Mouse (Mus musculus) midbrain, postnatal 0 days (tissue): ENCODE results near the gene D10Jhu81e. TPM values are rescaled to one million over a fixed set of nuclear protein-coding genes. Genes with fewer than 3 reads are reported as not detected.
"Not testable (repeated sequence)": the region's sequence is repeated elsewhere in the genome, so short reads cannot be mapped to it uniquely, and the experiment has no call there.

Experiments
- ATAC-seq: fragments of 200-750 bp; cut with Nextera tagmentation; 2 replicates; pipeline ENCODE4 v1.8.0; 2017; ENCODE audit warnings: moderate number of reproducible peaks, mild to moderate bottlenecking, moderate TSS enrichment, moderate library complexity; ENCODE audit not compliant: low FRiP score
- DNase-seq: peaks from one replicate; pipeline ENCODE4 v3.0.0-alpha.2; 2015; ENCODE audit warnings: low spot score
- H3K27ac ChIP-seq: fragments of 300-500 bp; sonication (generic); 2 replicates; pipeline ENCODE4 v1.5.1; 2014; ENCODE audit warnings: low read depth, mild to moderate bottlenecking, low read length, mixed read lengths
- H3K27me3 ChIP-seq: fragments of 300-500 bp; sonication (generic); 2 replicates; pipeline ENCODE4 v1.6.1; 2014; ENCODE audit warnings: low read length, control low read depth, mixed read lengths; ENCODE audit not compliant: insufficient read depth
- H3K36me3 ChIP-seq: fragments of 300-500 bp; sonication (generic); 2 replicates; pipeline ENCODE4 v1.6.1; 2014; ENCODE audit warnings: low read length, control low read depth, mixed read lengths; ENCODE audit not compliant: insufficient read depth
- H3K4me1 ChIP-seq: fragments of 300-500 bp; sonication (generic); 2 replicates; pipeline ENCODE4 v1.6.1; 2014; ENCODE audit warnings: mild to moderate bottlenecking, control low read depth, antibody characterized with exemption, low read length, mixed read lengths; ENCODE audit not compliant: insufficient read depth
- H3K4me2 ChIP-seq: fragments of 300-500 bp; sonication (generic); 2 replicates; pipeline ENCODE4 v1.6.1; 2014; ENCODE audit warnings: low read depth, mild to moderate bottlenecking, low read length, mixed read lengths; ENCODE audit not compliant: poor library complexity, severe bottlenecking
- H3K4me3 ChIP-seq: fragments of 300-500 bp; sonication (generic); 2 replicates; pipeline ENCODE4 v1.5.1; 2014; ENCODE audit warnings: low read depth, mild to moderate bottlenecking, low read length, moderate library complexity
- H3K9ac ChIP-seq: fragments of 300-500 bp; sonication (generic); replicated peaks from 2 replicates; pipeline ENCODE4 v1.6.1; 2014; ENCODE audit warnings: mild to moderate bottlenecking, low read length, moderate library complexity, mixed read lengths; ENCODE audit not compliant: poor library complexity, severe bottlenecking
- H3K9me3 ChIP-seq: fragments of 300-500 bp; sonication (generic); 2 replicates; pipeline ENCODE4 v1.6.1; 2016; ENCODE audit warnings: low read length, control low read depth
- CTCF ChIP-seq: IDR thresholded peaks from 2 replicates; pipeline ENCODE4 v1.5.1; 2016; ENCODE audit warnings: antibody characterized with exemption, mild to moderate bottlenecking
- WGBS: fragments of 180-500 bp; shearing (Covaris S2); extraction: QIAGEN DNeasy Blood & Tissue Kit; methylation state at CpG from one replicate; pipeline ENCODE4 v1.1.7; 2014; 5-methylcytosine and 5-hydroxymethylcytosine counted together
- polyA plus RNA-seq: library from polyadenylated mRNA; unstranded; fragments of >200 nt; fragmentation: Nextera tagmentation; extraction: Ambion mirVana; gene quantifications from 2 replicates; pipeline ENCODE4 v1.2.1, GENCODE M21; 2015
- total RNA-seq: library from RNA; depleted of rRNA; stranded (reverse); fragments of >200 nt; gene quantifications from 2 replicates; pipeline ENCODE4 v1.2.3, GENCODE M21; 2014; rRNA removed

D10Jhu81e gene
- total and polyA plus RNA-seq, 2 experiments from 2014 or later, result 24.1 to 119 TPM

GRCm38 (mm10) chr10:78126311-78126710 lies 43.3 kb downstream of the D10Jhu81e start:
- Histone ChIP-seq H3K27ac (no peak overlapping the region), H3K4me1 (no peaks in the 10 kb centered on the region), H3K9me3 (no peaks in the 10 kb centered on the region), H3K9ac (no peak overlapping the region), H3K4me3 (no peak overlapping the region), H3K4me2 (no peak overlapping the region), H3K27me3 (no peaks in the 10 kb centered on the region), H3K36me3 (no peaks in the 10 kb centered on the region)
- ATAC-seq (no peak), DNase-seq (no peak)
- TF ChIP-seq CTCF, result no peak
- 94% methylated on average over 5 of the region's 5 CpGs for WGBS

GRCm38 (mm10) chr10:78125061-78125460 lies 44.5 kb downstream of the D10Jhu81e start:
- WGBS, result 90% methylated on average over 8 of the region's 8 CpGs
- H3K9ac ChIP-seq, result not testable (repeated sequence)

DNA sequence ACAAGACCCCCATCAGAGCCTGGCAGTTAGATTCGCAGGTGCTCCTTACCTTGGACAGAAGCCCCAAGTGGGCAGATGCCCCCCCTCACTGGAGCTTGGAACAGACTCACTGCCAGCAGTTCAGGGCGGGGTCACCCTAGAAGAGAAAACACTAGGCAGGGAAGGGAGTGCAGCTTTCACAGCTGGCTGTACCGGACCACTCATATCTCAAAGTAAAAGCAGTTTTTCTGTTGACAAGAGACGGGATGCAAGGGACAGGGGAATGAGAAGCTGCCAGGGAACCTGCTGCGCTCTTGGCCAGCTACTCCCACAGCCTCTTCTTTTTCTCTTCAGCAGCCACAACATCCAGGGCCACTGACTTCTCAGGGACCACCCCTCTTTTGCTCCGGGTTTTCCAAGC lies 45.4 kb downstream of the D10Jhu81e start:
- not testable (repeated sequence) for H3K9me3 ChIP-seq, H3K4me3 ChIP-seq, H3K27me3 ChIP-seq, H3K27ac ChIP-seq, ATAC-seq, H3K9ac ChIP-seq, H3K36me3 ChIP-seq, H3K4me2 ChIP-seq, DNase-seq, H3K4me1 ChIP-seq
- 77% methylated on average over 6 of the region's 6 CpGs for WGBS

More at GRCm38 (mm10) chr10:78125061-78125460, 44.5 kb downstream of the D10Jhu81e start:
- not testable (repeated sequence) for H3K9me3 ChIP-seq, H3K4me1 ChIP-seq, H3K4me2 ChIP-seq, DNase-seq, ATAC-seq, H3K36me3 ChIP-seq, H3K4me3 ChIP-seq, H3K27ac ChIP-seq, H3K27me3 ChIP-seq

DNA sequence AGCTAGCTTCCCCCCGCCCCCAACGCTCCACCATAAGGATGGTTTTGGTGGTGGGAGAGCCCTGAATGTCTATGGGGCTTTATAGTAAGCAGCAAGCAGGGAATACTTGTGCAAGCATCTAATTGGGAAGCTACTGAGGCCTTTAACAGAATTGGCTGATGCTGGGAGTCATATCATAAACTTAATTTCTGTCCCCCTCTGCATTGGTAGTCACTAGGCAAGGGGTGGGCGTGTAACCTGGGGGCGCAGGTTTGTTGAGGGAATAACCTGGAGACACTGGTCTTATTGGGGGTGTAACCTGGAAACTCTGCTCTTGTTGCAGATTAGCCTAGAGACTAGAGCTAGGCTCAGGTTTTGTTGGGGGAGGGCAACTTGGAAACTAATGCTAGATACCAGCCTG lies 50.2 kb downstream of the D10Jhu81e start:
- DNase-seq (no peak), ATAC-seq (no peak)
- Histone ChIP-seq H3K9me3 (no peaks in the 10 kb centered on the region), H3K9ac (no peak overlapping the region), H3K27ac (no peak overlapping the region), H3K27me3 (no peaks in the 10 kb centered on the region), H3K4me1 (no peaks in the 10 kb centered on the region), H3K4me2 (no peak overlapping the region), H3K4me3 (no peak overlapping the region), H3K36me3 (no peaks in the 10 kb centered on the region)
- no peak for TF ChIP-seq CTCF
- WGBS, result 95% methylated on average over 4 of the region's 4 CpGs

DNA sequence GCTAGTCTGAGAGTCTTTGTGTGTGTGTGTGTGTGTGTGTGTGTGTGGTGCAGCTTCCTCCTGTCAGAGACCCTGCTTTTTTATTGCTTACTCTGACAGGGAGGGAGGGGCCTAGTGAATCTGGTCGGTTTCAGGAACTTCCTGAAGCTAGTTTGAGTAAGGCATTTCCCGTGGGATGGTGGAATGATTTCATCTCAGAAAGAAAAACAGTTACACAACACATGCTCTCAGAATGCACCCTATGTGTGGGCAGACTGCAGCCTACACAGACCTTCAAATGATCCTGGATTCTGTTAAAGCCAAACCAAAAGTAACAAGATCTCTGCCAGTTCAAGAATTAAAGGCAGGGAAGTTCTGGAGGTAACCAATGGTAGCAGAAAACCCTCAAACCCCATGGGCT lies 54.4 kb downstream of the D10Jhu81e start:
- Histone ChIP-seq H3K4me2 (no peak overlapping the region), H3K27me3 (no peaks in the 10 kb centered on the region), H3K9me3 (no peaks in the 10 kb centered on the region), H3K4me3 (no peak overlapping the region), H3K4me1 (no peaks in the 10 kb centered on the region), H3K9ac (no peak overlapping the region), H3K27ac (no peak overlapping the region), H3K36me3 (no peaks in the 10 kb centered on the region)
- 79% methylated on average over 2 of the region's 2 CpGs for WGBS
- ATAC-seq (no peak), DNase-seq (no peak)
- no peak for TF ChIP-seq CTCF

DNA sequence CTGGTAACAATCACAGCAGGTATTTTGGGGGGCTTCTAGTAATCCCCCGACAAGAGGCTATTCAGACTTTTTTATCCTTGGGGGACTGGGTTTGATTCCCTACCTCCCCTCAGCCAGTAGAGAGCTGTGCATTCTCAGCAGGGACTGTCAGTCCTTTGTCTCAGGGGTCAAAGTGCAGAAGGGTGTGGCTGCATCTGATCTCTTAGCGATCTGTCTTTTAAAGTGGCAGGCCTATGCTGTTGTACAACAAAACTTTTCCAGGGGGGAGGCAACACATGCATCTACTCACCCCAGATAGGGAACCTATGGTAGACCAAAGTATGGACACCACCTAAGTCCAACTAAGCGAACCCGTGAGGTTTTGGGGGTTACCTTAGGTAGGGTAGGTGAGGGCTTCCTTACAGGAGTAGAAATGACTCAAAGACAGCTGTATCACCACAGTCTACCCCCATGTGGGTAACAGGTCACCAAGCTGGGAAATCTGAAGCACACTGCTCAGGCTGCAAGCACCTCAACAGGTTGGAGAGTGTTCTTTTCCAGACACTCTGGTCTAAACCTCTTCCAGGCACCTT lies 55.0 kb downstream of the D10Jhu81e start:
- ATAC-seq, result no peak
- WGBS, result 53% methylated on average over 4 of the region's 4 CpGs
- H3K9ac ChIP-seq, result no peak overlapping the region

More for the DNA sequence above, 55.0 kb downstream of the D10Jhu81e start:
- H3K4me2 ChIP-seq, result no peak overlapping the region
- H3K27ac ChIP-seq, result no peak overlapping the region
- H3K36me3 ChIP-seq, result no peaks in the 10 kb centered on the region
- no peak for DNase-seq
- no peaks in the 10 kb centered on the region for H3K27me3 ChIP-seq
- H3K4me3 ChIP-seq, result no peak overlapping the region
- TF ChIP-seq CTCF, result no peak
- H3K9me3 ChIP-seq, result no peaks in the 10 kb centered on the region
- no peaks in the 10 kb centered on the region for H3K4me1 ChIP-seq

Other genes with a start within 250 kb of the D10Jhu81e start
- gene Trpm2, start 199.2 kb downstream of the D10Jhu81e start, total RNA-seq, result 7.3 and 12.5 TPM in 2 replicates
- 5.6 and 8.0 TPM in 2 replicates for gene Trpm2, start 199.2 kb downstream of the D10Jhu81e start, polyA plus RNA-seq
- 60.0 and 61.7 TPM in 2 replicates for gene 1810043G02Rik, start 191.3 kb downstream of the D10Jhu81e start, total RNA-seq
- gene 1810043G02Rik, start 191.3 kb downstream of the D10Jhu81e start, polyA plus RNA-seq, result 66.2 and 72.6 TPM in 2 replicates
- 165 and 166 TPM in 2 replicates for gene Pfkl, start 159.7 kb downstream of the D10Jhu81e start, total RNA-seq
- 98.5 and 104 TPM in 2 replicates for gene Pfkl, start 159.7 kb downstream of the D10Jhu81e start, polyA plus RNA-seq
- not detected in 2 replicates for gene Dnmt3l, start 127.8 kb downstream of the D10Jhu81e start, total RNA-seq
- gene Dnmt3l, start 127.8 kb downstream of the D10Jhu81e start, polyA plus RNA-seq, result not detected in 2 replicates
- gene Aire, start 126.2 kb downstream of the D10Jhu81e start, total RNA-seq, result 0.16 and 0.33 TPM in 2 replicates
- gene Aire, start 126.2 kb downstream of the D10Jhu81e start, polyA plus RNA-seq, result 0.20 and 0.31 TPM in 2 replicates
- gene Icosl, start 100.5 kb downstream of the D10Jhu81e start, total RNA-seq, result 1.7 and 1.8 TPM in 2 replicates
- 0.76 and 0.85 TPM in 2 replicates for gene Icosl, start 100.5 kb downstream of the D10Jhu81e start, polyA plus RNA-seq
- 21.9 and 24.5 TPM in 2 replicates for gene Pwp2, start 15.4 kb upstream of the D10Jhu81e start, total RNA-seq
- gene Pwp2, start 15.4 kb upstream of the D10Jhu81e start, polyA plus RNA-seq, result 13.4 and 14.2 TPM in 2 replicates
- gene Trappc10, start 74.9 kb upstream of the D10Jhu81e start, total RNA-seq, result 102 and 129 TPM in 2 replicates
- gene Trappc10, start 74.9 kb upstream of the D10Jhu81e start, polyA plus RNA-seq, result 35.1 and 42.2 TPM in 2 replicates
- 106 and 137 TPM in 2 replicates for gene Agpat3, start 182.7 kb upstream of the D10Jhu81e start, total RNA-seq
- 91.7 and 96.8 TPM in 2 replicates for gene Agpat3, start 182.7 kb upstream of the D10Jhu81e start, polyA plus RNA-seq
- 219 and 237 TPM in 2 replicates for gene Rrp1, start 243.3 kb upstream of the D10Jhu81e start, total RNA-seq
- gene Rrp1, start 243.3 kb upstream of the D10Jhu81e start, polyA plus RNA-seq, result 439 and 462 TPM in 2 replicates